Comparison of ENCODE assay signal across 8 mouse cellular contexts in genomic region chr13:4001687-4002086, GRCm38 (mm10). TPM values are rescaled to one million over a fixed set of nuclear protein-coding genes. Genes with fewer than 3 reads are reported as not detected.
A peak's percentile ranks its signal among the peaks of the same experiment; 100 is the strongest.
DNase-seq lines count a peak whose midpoint lies in the region; ATAC-seq and TF ChIP-seq lines count a peak whose summit lies in the region.

No protein-coding gene starts in this region.

- H3K4me3 ChIP-seq in heart, embryonic 11.5 days (ENCODE audit: low read depth, low read length) = no peak overlapping the region
- H3K4me3 ChIP-seq in bone marrow, adult 2 months (replicated peaks; ENCODE audit: control insufficient read depth, low read depth, low read length) = no peak overlapping the region
- H3K4me3 ChIP-seq in embryonic facial prominence, embryonic 14.5 days (ENCODE audit: low read depth, low read length) = no peak overlapping the region

- H3K4me2 ChIP-seq in heart, embryonic 11.5 days = no peak overlapping the region
- H3K4me2 ChIP-seq in embryonic facial prominence, embryonic 14.5 days (ENCODE audit: low read depth, low read length) = no peak overlapping the region

- H3K36me3 ChIP-seq in heart, embryonic 11.5 days (ENCODE audit: control insufficient read depth, insufficient read depth, low read length) = no peaks in the 10 kb centered on the region
- no peaks in the 10 kb centered on the region for H3K36me3 ChIP-seq in embryonic facial prominence, embryonic 14.5 days (ENCODE audit: control insufficient read depth, insufficient read depth, low read length)

- H3K27me3 ChIP-seq in heart, embryonic 11.5 days (ENCODE audit: control insufficient read depth, insufficient read depth, low read length) = no peaks in the 10 kb centered on the region
- no peaks in the 10 kb centered on the region for H3K27me3 ChIP-seq in embryonic facial prominence, embryonic 14.5 days (replicated peaks; ENCODE audit: control insufficient read depth, insufficient read depth, low read length)

- ATAC-seq in heart, embryonic 11.5 days (replicated peaks; ENCODE audit: insufficient number of reproducible peaks, low FRiP score, low TSS enrichment) = no peak
- no peak for ATAC-seq in embryonic facial prominence, embryonic 14.5 days (ENCODE audit: low read depth)

- peak; percentile 89 for DNase-seq in heart, adult 11 months
- DNase-seq in embryonic facial prominence, embryonic 14.5 days (ENCODE audit: low spot score) = peak; percentile 70
- peak; percentile 83 for DNase-seq in heart, postnatal 4 days
- DNase-seq in layer of hippocampus, adult 9-10 months (ENCODE audit: low spot score) = peak; percentile 61
- peak; percentile 67 for DNase-seq in lung, postnatal 25 days (ENCODE audit: low spot score)
- peak; percentile 40 for DNase-seq in right cerebral cortex, postnatal 25 days

- H3K4me1 ChIP-seq in heart, embryonic 11.5 days (ENCODE audit: control insufficient read depth, insufficient read depth, low read length) = no peaks in the 10 kb centered on the region
- H3K4me1 ChIP-seq in bone marrow, adult 2 months (ENCODE audit: control insufficient read depth, insufficient read depth, low read length) = no peaks in the 10 kb centered on the region
- H3K4me1 ChIP-seq in embryonic facial prominence, embryonic 14.5 days (ENCODE audit: control insufficient read depth, insufficient read depth, low read length) = no peaks in the 10 kb centered on the region

- WGBS in heart, embryonic 11.5 days (ENCODE audit: insufficient replicate concordance) = 5% methylated on average over 3 of the region's 3 CpGs
- WGBS in bone marrow, adult 2 months = 7% methylated on average over 3 of the region's 3 CpGs
- 14% methylated on average over 3 of the region's 3 CpGs for WGBS in embryonic facial prominence, embryonic 14.5 days

- no peaks in the 10 kb centered on the region for H3K9me3 ChIP-seq in heart, embryonic 11.5 days (replicated peaks; ENCODE audit: control insufficient read depth, low read length)
- H3K9me3 ChIP-seq in embryonic facial prominence, embryonic 14.5 days (ENCODE audit: control insufficient read depth, low read length) = no peaks in the 10 kb centered on the region

- no peak overlapping the region for H3K9ac ChIP-seq in heart, embryonic 11.5 days (ENCODE audit: low read depth, low read length)
- no peak overlapping the region for H3K9ac ChIP-seq in embryonic facial prominence, embryonic 14.5 days (ENCODE audit: low read depth, low read length)

- no peak overlapping the region for H3K27ac ChIP-seq in heart, embryonic 11.5 days (ENCODE audit: low read depth, low read length)
- no peak overlapping the region for H3K27ac ChIP-seq in bone marrow, adult 2 months (ENCODE audit: control insufficient read depth, insufficient read depth, low read depth, low read length, poor library complexity)
- H3K27ac ChIP-seq in embryonic facial prominence, embryonic 14.5 days (replicated peaks; ENCODE audit: low read depth, low read length) = no peak overlapping the region

- no peak for TF ChIP-seq POLR2A in bone marrow, adult 2 months (IDR thresholded peaks at IDR 0.05; ENCODE audit: borderline replicate concordance, control insufficient read depth, low read depth, low read length)

- peak; percentile 68 for TF ChIP-seq CTCF in bone marrow, adult 2 months (IDR thresholded peaks at IDR 0.05; ENCODE audit: control insufficient read depth, insufficient read depth, low read length)

RNA-seq across cellular contexts. Expression of gene Akr1c14, which starts 47.1 kb away (rescaled TPM):
- 1.9 and 2.3 TPM in 2 replicates for polyA plus RNA-seq in heart, embryonic 11.5 days (2014; fragmentation: Nextera tagmentation; extraction: Ambion mirVana)
- polyA plus RNA-seq in bone marrow, adult 2 months (2011; ENCODE audit: insufficient read depth, insufficient read length, low replicate concordance, missing spikeins) = 0.81 and 0.82 TPM in 2 replicates
- polyA plus RNA-seq in embryonic facial prominence, embryonic 14.5 days (2014; fragmentation: Nextera tagmentation; extraction: Ambion mirVana) = 2.5 and 2.8 TPM in 2 replicates
- total RNA-seq in heart, postnatal 4 days (2021) = 1 to 10 TPM; 5.4 to 5.6 TPM

RNA-seq across cellular contexts. Expression of gene Ucn3, which starts 56.5 kb away (rescaled TPM):
- polyA plus RNA-seq in heart, embryonic 11.5 days (2014; fragmentation: Nextera tagmentation; extraction: Ambion mirVana) = not detected in 2 replicates
- not detected in 2 replicates for polyA plus RNA-seq in bone marrow, adult 2 months (2011; ENCODE audit: insufficient read depth, insufficient read length, low replicate concordance, missing spikeins)
- 0.13 TPM in 1 of 2 replicates, not detected in the other for polyA plus RNA-seq in embryonic facial prominence, embryonic 14.5 days (2014; fragmentation: Nextera tagmentation; extraction: Ambion mirVana)
- not detected for total RNA-seq in heart, postnatal 4 days (2021)
